23 mouse cellular contexts compared by ENCODE assay signal in genomic region chr8:127250746-127251145, GRCm38 (mm10).
DNase-seq lines count a peak whose midpoint lies in the region; ATAC-seq and TF ChIP-seq lines count a peak whose summit lies in the region.
"Had no signal": no experiment of that assay in that cellular context is flagged by ENCODE, and none has a peak within 500 bp of the region (broad histone marks: within the 10 kb centered on the region; RNA-seq: fewer than 3 reads in every experiment).

No protein-coding gene starts in this region.

- TF ChIP-seq CTCF in liver, adult 2 months (IDR thresholded peaks at IDR 0.05; ENCODE audit: low read depth, low read length): no peak

- peaks cover 7% of the 10 kb centered on the region; the same call in 1 of the 2 replicates for H3K4me1 ChIP-seq in liver, adult 2 months (ENCODE audit: control insufficient read depth, insufficient read depth, low read length)
- H3K4me1 ChIP-seq in liver, embryonic 11.5 days (replicated peaks; ENCODE audit: control insufficient read depth, insufficient read depth, low read length): 0 out of 2 replicates have a peak, but pooled peaks cover 4% of the 10 kb centered on the region
- peaks cover 13% of the 10 kb centered on the region for H3K4me1 ChIP-seq in intestine, embryonic 16.5 days (ENCODE audit: control insufficient read depth, insufficient read depth, low read length)

- intact Hi-C loops in heart, postnatal 36 days (cut with DNase I): no loop called here

- ATAC-seq in liver, embryonic 11.5 days (replicated peaks; ENCODE audit: low FRiP score): no peak
- peak; percentile 82 for ATAC-seq in intestine, embryonic 16.5 days
- ATAC-seq: forebrain, embryonic 15.5 days; hindbrain, embryonic 16.5 days; lung, postnatal 0 days; midbrain, embryonic 15.5 days had no signal

- H3K4me3 ChIP-seq in liver, adult 2 months (ENCODE audit: insufficient read depth, low read depth, low read length): no peak overlapping the region
- no peak overlapping the region for H3K4me3 ChIP-seq in liver, embryonic 11.5 days (ENCODE audit: low read depth, low read length)
- no peak overlapping the region for H3K4me3 ChIP-seq in intestine, embryonic 16.5 days (ENCODE audit: low read length)
- H3K4me3 ChIP-seq: embryonic facial prominence, embryonic 15.5 days; forebrain, embryonic 15.5 days; hindbrain, embryonic 10.5 days; limb, embryonic 13.5 days; liver, embryonic 15.5 days; midbrain, embryonic 15.5 days; neural tube, embryonic 13.5 days had no signal

- no peak overlapping the region for H3K27ac ChIP-seq in liver, adult 2 months (replicated peaks; ENCODE audit: insufficient read depth, low read depth, low read length)
- no peak overlapping the region for H3K27ac ChIP-seq in liver, embryonic 11.5 days (ENCODE audit: low read depth, low read length)
- H3K27ac ChIP-seq in intestine, embryonic 16.5 days (ENCODE audit: low read length): no peak overlapping the region
- H3K27ac ChIP-seq: embryonic facial prominence, embryonic 15.5 days; forebrain, embryonic 15.5 days; hindbrain, embryonic 10.5 days; limb, embryonic 13.5 days; liver, embryonic 15.5 days; macrophage; midbrain, embryonic 15.5 days had no signal

- H3K27me3 ChIP-seq in liver, adult 2 months (ENCODE audit: control insufficient read depth, insufficient read depth, low read length): no peaks in the 10 kb centered on the region
- H3K27me3 ChIP-seq in liver, embryonic 11.5 days (replicated peaks; ENCODE audit: control insufficient read depth, insufficient read depth, low read length): no peaks in the 10 kb centered on the region
- no peaks in the 10 kb centered on the region for H3K27me3 ChIP-seq in intestine, embryonic 16.5 days (replicated peaks; ENCODE audit: control insufficient read depth, insufficient read depth, low read length)
- H3K27me3 ChIP-seq: embryonic facial prominence, embryonic 15.5 days; forebrain, embryonic 15.5 days; limb, embryonic 13.5 days; liver, embryonic 15.5 days; midbrain, embryonic 15.5 days; neural tube, embryonic 13.5 days had no signal

- no peak overlapping the region for H3K4me2 ChIP-seq in liver, embryonic 11.5 days
- H3K4me2 ChIP-seq in intestine, embryonic 16.5 days (ENCODE audit: low read depth, low read length): no peak overlapping the region
- H3K4me2 ChIP-seq: embryonic facial prominence, embryonic 15.5 days; forebrain, embryonic 15.5 days; heart, embryonic 11.5 days; limb, embryonic 13.5 days; liver, embryonic 15.5 days; midbrain, embryonic 15.5 days; neural tube, embryonic 13.5 days had no signal

- H3K79me2 ChIP-seq in liver, adult 2 months (ENCODE audit: control insufficient read depth, insufficient read depth, low read length): peaks cover 44% of the 10 kb centered on the region; the same call in 1 of the 2 replicates

- H3K9ac ChIP-seq in liver, adult 2 months (ENCODE audit: low read depth, low read length): no peak overlapping the region
- no peak overlapping the region for H3K9ac ChIP-seq in liver, embryonic 11.5 days (ENCODE audit: low read depth, low read length)
- H3K9ac ChIP-seq in intestine, embryonic 16.5 days (ENCODE audit: low read depth, low read length): no peak overlapping the region
- H3K9ac ChIP-seq: embryonic facial prominence, embryonic 15.5 days; forebrain, embryonic 15.5 days; limb, embryonic 13.5 days; liver, embryonic 15.5 days; midbrain, embryonic 15.5 days; neural tube, embryonic 13.5 days had no signal

- TF ChIP-seq POLR2A in liver, adult 2 months (IDR thresholded peaks at IDR 0.05; ENCODE audit: extremely low read depth, insufficient read depth, low read length): no peak

- DNase-seq in heart, adult 11 months: peak; percentile 61
- no peak for DNase-seq in heart, postnatal 36 days
- peak; percentile 56 for DNase-seq in liver, adult 2 months (ENCODE audit: extremely low read depth, low read depth, low spot score)
- DNase-seq in liver, embryonic 11.5 days (ENCODE audit: low spot score): no peak
- DNase-seq in right cerebral cortex, adult 18-20 months: no peak
- no peak for DNase-seq in urinary bladder, postnatal 14 days (ENCODE audit: low spot score)
- DNase-seq: cerebellum, adult 11 months; cerebellum, adult 9-11 months; kidney, adult 11 months; right cerebral cortex, postnatal 4 days; thymus, postnatal 36 days had no signal

- H3K9me3 ChIP-seq in liver, embryonic 11.5 days (ENCODE audit: control insufficient read depth, low read length): no peaks in the 10 kb centered on the region
- no peaks in the 10 kb centered on the region for H3K9me3 ChIP-seq in intestine, embryonic 16.5 days (ENCODE audit: control insufficient read depth, low read length)
- H3K9me3 ChIP-seq: embryonic facial prominence, embryonic 15.5 days; forebrain, embryonic 15.5 days; hindbrain, embryonic 10.5 days; limb, embryonic 13.5 days; liver, embryonic 15.5 days; midbrain, embryonic 15.5 days; neural tube, embryonic 13.5 days had no signal

- WGBS in liver, adult 2 months: 28% methylated on average over 4 of the region's 4 CpGs
- 64% methylated on average over 4 of the region's 4 CpGs for WGBS in liver, embryonic 11.5 days
- WGBS in intestine, embryonic 16.5 days: 39% methylated on average over 4 of the region's 4 CpGs

- no peaks in the 10 kb centered on the region for H3K36me3 ChIP-seq in liver, adult 2 months (ENCODE audit: control insufficient read depth, insufficient read depth, low read length)
- no peaks in the 10 kb centered on the region for H3K36me3 ChIP-seq in liver, embryonic 11.5 days (ENCODE audit: control insufficient read depth, insufficient read depth, low read length)
- no peaks in the 10 kb centered on the region for H3K36me3 ChIP-seq in intestine, embryonic 16.5 days (ENCODE audit: control insufficient read depth, insufficient read depth, low read length)
- H3K36me3 ChIP-seq: embryonic facial prominence, embryonic 15.5 days; forebrain, embryonic 15.5 days; hindbrain, embryonic 10.5 days; limb, embryonic 13.5 days; liver, embryonic 15.5 days; midbrain, embryonic 15.5 days; neural tube, embryonic 13.5 days had no signal

Comparison
In these comparisons a context has a peak if more than half of its experiments do, and no peak if none do; other contexts are left out.
1. DNase-seq: peak in heart, adult 11 months (single experiment) and liver, adult 2 months (single experiment); none in heart, postnatal 36 days (0 of 2), liver, embryonic 11.5 days (single experiment), right cerebral cortex, adult 18-20 months (single experiment) and urinary bladder, postnatal 14 days (single experiment).